Mouse (Mus musculus): Measurements from ENCODE around the gene Serpinc1. TPM values are rescaled to one million over a fixed set of nuclear protein-coding genes. Genes with fewer than 3 reads are reported as not detected.

Gene Serpinc1
- polyA plus RNA-seq (2015; fragmentation: Illumina TruSeq; extraction: RNeasy Lipid Tissue Mini Kit (QIAGEN cat#74804); ENCODE audit: insufficient read depth, low read depth, low replicate concordance) = not detected

DNA sequence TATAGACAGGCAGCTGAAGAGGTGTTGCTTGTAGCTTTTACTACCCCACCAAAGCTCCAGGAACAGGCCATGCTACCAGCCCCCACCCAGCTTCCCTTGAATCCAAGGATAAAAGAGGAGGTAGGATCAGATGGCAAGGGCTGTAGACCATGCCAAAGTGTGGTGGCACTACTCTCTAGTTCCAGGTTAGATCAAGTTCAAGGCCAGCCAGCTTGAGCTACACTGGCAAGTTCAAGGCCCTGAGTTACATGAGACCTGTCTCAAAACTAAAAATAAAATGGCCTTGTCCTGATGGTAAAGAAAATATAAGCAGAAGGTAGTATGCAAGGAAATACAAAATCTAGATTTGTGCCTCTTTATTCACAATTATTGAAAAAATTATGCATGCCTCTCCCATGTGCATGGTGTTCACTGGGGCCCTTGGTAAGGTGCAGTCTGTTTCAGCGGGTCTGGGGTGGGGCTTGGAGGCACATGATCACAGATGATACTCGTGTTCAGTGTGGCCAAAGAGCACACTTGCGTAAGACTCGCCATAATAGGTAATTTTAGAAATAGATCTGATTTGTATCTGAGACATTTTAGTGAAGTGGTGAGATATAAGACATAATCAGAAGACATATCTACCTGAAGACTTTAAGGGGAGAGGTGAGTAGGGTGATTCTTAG is at the start of gene Serpinc1:
Serpinc1 (plus strand) TSS at position 515 of the 665 bp plus-strand sequence.

DNA sequence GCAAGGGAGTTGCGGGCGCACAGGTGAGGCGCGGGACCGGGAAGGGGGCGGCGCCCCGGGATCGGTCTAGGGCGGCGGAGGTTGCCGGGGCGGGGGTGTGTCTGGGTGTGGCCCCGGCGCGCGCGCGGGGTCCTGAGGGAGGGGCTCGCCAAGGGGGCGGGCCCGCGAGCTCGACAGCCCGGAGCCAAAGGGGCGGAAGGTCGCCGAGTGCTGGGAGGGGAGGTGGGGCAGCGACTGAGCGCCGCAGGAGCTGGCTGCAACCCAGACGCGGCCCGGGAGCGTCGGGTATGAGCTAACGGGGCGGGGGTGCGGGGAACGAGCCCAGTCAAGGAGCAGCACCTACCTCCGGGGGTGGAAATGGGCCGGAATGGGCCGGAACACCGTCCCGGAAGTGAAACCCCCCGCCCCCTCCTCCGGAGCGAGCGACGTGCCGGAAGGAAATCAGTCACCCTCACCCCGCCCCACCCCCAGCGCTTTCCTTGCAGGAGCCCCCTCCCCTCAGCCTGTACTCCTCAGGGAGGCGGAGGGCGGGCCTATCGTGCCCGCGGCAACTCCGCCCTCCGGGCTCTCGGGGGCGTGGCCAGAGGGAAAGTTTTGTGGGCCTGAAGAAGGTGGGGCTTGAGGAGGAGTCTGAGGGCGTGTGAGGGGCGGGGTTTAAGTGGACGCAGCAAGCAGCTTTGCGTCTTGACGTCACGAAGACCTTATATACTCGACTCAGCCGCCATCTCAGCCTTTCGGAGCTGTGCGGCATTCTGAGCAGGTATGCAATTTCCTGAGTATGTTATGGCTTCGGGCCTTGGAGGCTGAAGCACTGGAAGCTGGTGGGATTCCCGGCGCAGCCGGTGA is 56.3 kb downstream of the Serpinc1 start, which contains the start of gene Zbtb37:
Zbtb37 (minus strand) TSS at position 415 of the 846 bp plus-strand sequence.

Other genes starting within 250 kb of the Serpinc1 start
- 10.5 TPM for gene Rabgap1l, start 185.4 kb upstream of the Serpinc1 start, polyA plus RNA-seq (2015; fragmentation: Illumina TruSeq; extraction: RNeasy Lipid Tissue Mini Kit (QIAGEN cat#74804); ENCODE audit: insufficient read depth, low read depth, low replicate concordance)
- 3.5 TPM for gene Rc3h1, start 72.2 kb upstream of the Serpinc1 start, polyA plus RNA-seq (2015; fragmentation: Illumina TruSeq; extraction: RNeasy Lipid Tissue Mini Kit (QIAGEN cat#74804); ENCODE audit: insufficient read depth, low read depth, low replicate concordance)
- 1.1 TPM for gene Zbtb37, start 56.3 kb downstream of the Serpinc1 start, polyA plus RNA-seq (2015; fragmentation: Illumina TruSeq; extraction: RNeasy Lipid Tissue Mini Kit (QIAGEN cat#74804); ENCODE audit: insufficient read depth, low read depth, low replicate concordance)
- gene Dars2, start 92.1 kb downstream of the Serpinc1 start, polyA plus RNA-seq (2015; fragmentation: Illumina TruSeq; extraction: RNeasy Lipid Tissue Mini Kit (QIAGEN cat#74804); ENCODE audit: insufficient read depth, low read depth, low replicate concordance) = 3.2 TPM
- 0.65 TPM for gene Cenpl, start 92.1 kb downstream of the Serpinc1 start, polyA plus RNA-seq (2015; fragmentation: Illumina TruSeq; extraction: RNeasy Lipid Tissue Mini Kit (QIAGEN cat#74804); ENCODE audit: insufficient read depth, low read depth, low replicate concordance)
- 3.5 TPM for gene Klhl20, start 152.9 kb downstream of the Serpinc1 start, polyA plus RNA-seq (2015; fragmentation: Illumina TruSeq; extraction: RNeasy Lipid Tissue Mini Kit (QIAGEN cat#74804); ENCODE audit: insufficient read depth, low read depth, low replicate concordance)
- gene Ankrd45, start 164.1 kb downstream of the Serpinc1 start, polyA plus RNA-seq (2015; fragmentation: Illumina TruSeq; extraction: RNeasy Lipid Tissue Mini Kit (QIAGEN cat#74804); ENCODE audit: insufficient read depth, low read depth, low replicate concordance) = not detected
- gene Tex50, start 180.7 kb downstream of the Serpinc1 start, polyA plus RNA-seq (2015; fragmentation: Illumina TruSeq; extraction: RNeasy Lipid Tissue Mini Kit (QIAGEN cat#74804); ENCODE audit: insufficient read depth, low read depth, low replicate concordance) = not detected

Data from pancreas, adult 10 weeks (tissue).